Mouse (Mus musculus): ENCODE results near the gene Gm47995. TPM values are rescaled to one million over a fixed set of nuclear protein-coding genes. Genes with fewer than 3 reads are reported as not detected.
"Not testable (repeated sequence)": the region's sequence is repeated elsewhere in the genome, so short reads cannot be mapped to it uniquely, and the experiment has no call there.

The Gm47995 gene
- total and polyA plus RNA-seq, 3 experiments: 4.1 to 31.3 (median 9.3) TPM

- not testable (repeated sequence) for H3K27me3 ChIP-seq (ENCODE audit: insufficient read depth, low read length); H3K9me3 ChIP-seq (replicated peaks); H3K4me3 ChIP-seq (ENCODE audit: low read depth, low read length); H3K36me3 ChIP-seq (replicated peaks); DNase-seq (ENCODE audit: low spot score)
- peaks cover 14% of the 10 kb centered on the region for H3K4me1 ChIP-seq (ENCODE audit: insufficient read depth, low read depth, low read length)
- ATAC-seq (ENCODE audit: extremely low read depth, insufficient number of reproducible peaks, low FRiP score, poor library complexity, severe bottlenecking): peak; percentile 97
Observed at GRCm38 (mm10) chr1:151208493-151208892, 10.2 kb downstream of the Gm47995 start.

GRCm38 (mm10) chr1:151208944-151209343 lies 10.7 kb downstream of the Gm47995 start:
- H3K4me1 ChIP-seq (ENCODE audit: insufficient read depth, low read depth, low read length): peaks cover 17% of the 10 kb centered on the region
- not testable (repeated sequence) for H3K27me3 ChIP-seq (ENCODE audit: insufficient read depth, low read length); H3K4me3 ChIP-seq (ENCODE audit: low read depth, low read length); ATAC-seq (ENCODE audit: extremely low read depth, insufficient number of reproducible peaks, low FRiP score, poor library complexity, severe bottlenecking); DNase-seq (ENCODE audit: low spot score); H3K36me3 ChIP-seq (replicated peaks); H3K9me3 ChIP-seq (replicated peaks)

GRCm38 (mm10) chr1:151209824-151210355 lies 11.6 kb downstream of the Gm47995 start, which contains the start of gene Gm47996:
Gene Gm47996, plus strand, starts transcription at chr1:151210131.
- ATAC-seq (ENCODE audit: extremely low read depth, insufficient number of reproducible peaks, low FRiP score, poor library complexity, severe bottlenecking); H3K9me3 ChIP-seq (replicated peaks); H3K27me3 ChIP-seq (ENCODE audit: insufficient read depth, low read length); H3K36me3 ChIP-seq (replicated peaks); DNase-seq (ENCODE audit: low spot score); H3K4me3 ChIP-seq (ENCODE audit: low read depth, low read length): not testable (repeated sequence)
- peaks cover 25% of the 10 kb centered on the region for H3K4me1 ChIP-seq (ENCODE audit: insufficient read depth, low read depth, low read length)

GRCm38 (mm10) chr1:151211666-151212065 lies 13.4 kb downstream of the Gm47995 start:
- not testable (repeated sequence) for H3K36me3 ChIP-seq (replicated peaks); H3K9me3 ChIP-seq (replicated peaks); ATAC-seq (ENCODE audit: extremely low read depth, insufficient number of reproducible peaks, low FRiP score, poor library complexity, severe bottlenecking); H3K27me3 ChIP-seq (ENCODE audit: insufficient read depth, low read length); DNase-seq (ENCODE audit: low spot score); H3K4me3 ChIP-seq (ENCODE audit: low read depth, low read length)
- TF ChIP-seq TAL1 (conservative IDR thresholded peaks at IDR 0.05; ENCODE audit: low read depth, low read length): 0 out of 2 replicates have a peak, but pooled peaks have one; percentile 11
- peaks cover 42% of the 10 kb centered on the region for H3K4me1 ChIP-seq (ENCODE audit: insufficient read depth, low read depth, low read length)

- Histone ChIP-seq H3K9me3 (replicated peaks) (no peaks in the 10 kb centered on the region), H3K27me3 (ENCODE audit: insufficient read depth, low read length) (no peaks in the 10 kb centered on the region), H3K4me3 (ENCODE audit: low read depth, low read length) (no peak overlapping the region), H3K36me3 (replicated peaks) (no peaks in the 10 kb centered on the region), H3K4me1 (ENCODE audit: insufficient read depth, low read depth, low read length) (peaks cover 59% of the 10 kb centered on the region)
- no peak for TF ChIP-seq POLR2AphosphoS5 (IDR thresholded peaks at IDR 0.05; ENCODE audit: insufficient replicate concordance, low read depth, low read length)
- TF ChIP-seq TAL1 (conservative IDR thresholded peaks at IDR 0.05; ENCODE audit: low read depth, low read length): no peak
- TF ChIP-seq GATA2 (IDR thresholded peaks at IDR 0.05; ENCODE audit: borderline replicate concordance, low read depth, low read length): no peak
- no peak for TF ChIP-seq CTCF (IDR thresholded peaks at IDR 0.05; ENCODE audit: low read depth, low read length)
- no peak for TF ChIP-seq GATA1 (IDR thresholded peaks at IDR 0.05; ENCODE audit: borderline replicate concordance, low read length)
- ATAC-seq (ENCODE audit: extremely low read depth, insufficient number of reproducible peaks, low FRiP score, poor library complexity, severe bottlenecking) (no peak), DNase-seq (ENCODE audit: low spot score) (no peak)
Observed at GRCm38 (mm10) chr1:151214862-151215261, 16.6 kb downstream of the Gm47995 start.

GRCm38 (mm10) chr1:151215985-151216384 lies 17.7 kb downstream of the Gm47995 start:
- no peak for TF ChIP-seq GATA1 (IDR thresholded peaks at IDR 0.05; ENCODE audit: borderline replicate concordance, low read length)
- no peak for TF ChIP-seq CTCF (IDR thresholded peaks at IDR 0.05; ENCODE audit: low read depth, low read length)
- no peak for TF ChIP-seq TAL1 (conservative IDR thresholded peaks at IDR 0.05; ENCODE audit: low read depth, low read length)
- no peak for TF ChIP-seq GATA2 (IDR thresholded peaks at IDR 0.05; ENCODE audit: borderline replicate concordance, low read depth, low read length)
- no peak for TF ChIP-seq POLR2AphosphoS5 (IDR thresholded peaks at IDR 0.05; ENCODE audit: insufficient replicate concordance, low read depth, low read length)
- ATAC-seq (ENCODE audit: extremely low read depth, insufficient number of reproducible peaks, low FRiP score, poor library complexity, severe bottlenecking) (no peak), DNase-seq (ENCODE audit: low spot score) (peak; percentile 19)
- Histone ChIP-seq H3K9me3 (replicated peaks) (no peaks in the 10 kb centered on the region), H3K27me3 (ENCODE audit: insufficient read depth, low read length) (no peaks in the 10 kb centered on the region), H3K4me3 (ENCODE audit: low read depth, low read length) (no peak overlapping the region), H3K4me1 (ENCODE audit: insufficient read depth, low read depth, low read length) (peaks cover 54% of the 10 kb centered on the region), H3K36me3 (replicated peaks) (no peaks in the 10 kb centered on the region)

- Histone ChIP-seq H3K36me3 (replicated peaks) (no peaks in the 10 kb centered on the region), H3K27me3 (ENCODE audit: insufficient read depth, low read length) (no peaks in the 10 kb centered on the region), H3K9me3 (replicated peaks) (no peaks in the 10 kb centered on the region), H3K4me1 (ENCODE audit: insufficient read depth, low read depth, low read length) (peaks cover 54% of the 10 kb centered on the region), H3K4me3 (ENCODE audit: low read depth, low read length) (no peak overlapping the region)
- TF ChIP-seq GATA2 (IDR thresholded peaks at IDR 0.05; ENCODE audit: borderline replicate concordance, low read depth, low read length) (no peak), GATA1 (IDR thresholded peaks at IDR 0.05; ENCODE audit: borderline replicate concordance, low read length) (no peak), CTCF (IDR thresholded peaks at IDR 0.05; ENCODE audit: low read depth, low read length) (no peak), TAL1 (conservative IDR thresholded peaks at IDR 0.05; ENCODE audit: low read depth, low read length) (no peak), POLR2AphosphoS5 (IDR thresholded peaks at IDR 0.05; ENCODE audit: insufficient replicate concordance, low read depth, low read length) (no peak)
- DNase-seq (ENCODE audit: low spot score) (no peak), ATAC-seq (ENCODE audit: extremely low read depth, insufficient number of reproducible peaks, low FRiP score, poor library complexity, severe bottlenecking) (0 out of 2 replicates have a peak, but pooled peaks have one; percentile 12)
Observed at GRCm38 (mm10) chr1:151216417-151216816, 18.2 kb downstream of the Gm47995 start.

Measured in G1E (cell line).